Mouse (Mus musculus): ENCODE measurements around the gene Gak.
A peak's percentile ranks its signal among the peaks of the same experiment; 100 is the strongest.

Gene Gak

DNA sequence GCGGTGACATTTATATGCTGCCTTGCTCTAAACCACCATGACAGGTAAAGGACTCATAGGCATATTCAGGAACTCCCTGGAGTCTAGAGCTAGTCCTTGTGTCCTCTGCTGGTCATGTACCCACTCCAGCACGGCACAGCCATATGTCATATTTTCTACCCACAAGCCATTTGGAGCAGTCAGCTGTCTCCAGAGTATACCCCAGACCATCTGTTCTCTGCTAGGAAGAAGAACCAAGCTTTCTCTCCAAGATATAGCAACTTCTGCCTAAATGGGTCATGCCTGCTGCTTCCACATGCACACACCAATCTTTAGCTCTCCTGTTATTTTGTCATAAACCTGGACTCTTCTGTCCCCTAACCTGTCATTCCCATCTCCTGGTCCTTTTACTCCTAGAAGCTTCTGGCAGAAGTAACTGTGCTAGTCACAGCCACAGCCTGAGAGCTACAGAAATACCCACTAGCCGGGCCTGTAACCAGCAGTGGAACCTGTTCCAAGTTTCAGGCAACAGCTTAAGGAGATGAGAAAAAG, 48.1 kb downstream of the Gak start:
- DNase-seq, result peak; percentile 73 to 75

DNA sequence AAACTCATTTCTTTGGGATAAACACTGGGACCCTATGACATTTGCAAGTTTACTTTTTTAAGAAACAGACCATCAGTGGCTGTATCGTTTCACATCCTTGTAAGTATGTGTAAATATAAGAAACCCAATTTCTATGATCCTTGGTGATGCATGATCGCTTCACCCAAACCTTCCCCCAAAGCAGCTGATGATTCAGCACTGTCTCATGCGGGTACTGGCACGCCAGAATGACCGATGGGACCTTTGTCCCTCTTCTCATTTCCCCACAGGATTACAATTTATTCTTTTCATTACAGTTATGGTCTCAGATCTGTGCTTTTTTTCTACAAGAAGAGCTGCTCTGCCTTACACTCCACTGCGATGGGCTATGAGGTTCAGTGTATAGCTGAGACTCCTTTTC, 56.5 kb downstream of the Gak start:
- DNase-seq, result no peak

DNA sequence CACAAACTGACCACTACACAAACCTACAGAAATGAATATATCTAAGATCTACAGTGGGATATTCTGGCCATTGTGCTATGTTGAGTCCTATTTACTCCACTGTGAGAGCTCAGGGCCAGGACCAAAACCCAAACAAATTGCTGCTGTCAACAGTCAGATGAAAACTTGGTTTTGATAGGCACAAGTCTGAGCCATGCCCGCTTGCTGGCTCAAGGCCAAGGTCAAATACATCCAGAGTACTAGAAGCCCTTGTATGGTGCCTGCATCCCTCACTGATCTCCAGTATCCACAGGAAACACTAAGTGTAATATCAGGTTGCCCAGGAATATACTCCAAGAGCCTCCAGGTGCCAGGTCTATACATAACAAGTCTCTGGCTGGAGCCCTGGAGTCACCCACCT, 58.6 kb downstream of the Gak start:
- no peak for DNase-seq

DNA sequence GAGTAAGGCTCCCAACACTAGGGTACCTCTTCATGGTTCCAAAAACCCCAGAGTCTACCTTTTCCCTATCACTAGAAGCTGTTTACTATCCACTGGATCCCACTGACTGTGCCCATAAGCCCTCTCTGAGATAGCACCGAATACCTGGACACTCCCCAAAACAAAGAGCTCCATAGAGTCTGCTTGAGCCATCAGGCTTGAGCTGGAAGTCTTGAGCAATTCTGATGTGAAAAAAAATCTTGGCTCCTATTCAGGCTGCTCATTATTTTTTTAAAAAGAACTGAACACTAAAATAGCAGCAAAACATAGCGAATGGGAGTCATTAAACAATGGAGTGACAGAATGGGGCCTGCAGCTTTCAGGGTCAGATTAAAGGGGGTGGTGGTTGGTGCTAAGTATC, 62.5 kb downstream of the Gak start:
- no peak for DNase-seq

DNA sequence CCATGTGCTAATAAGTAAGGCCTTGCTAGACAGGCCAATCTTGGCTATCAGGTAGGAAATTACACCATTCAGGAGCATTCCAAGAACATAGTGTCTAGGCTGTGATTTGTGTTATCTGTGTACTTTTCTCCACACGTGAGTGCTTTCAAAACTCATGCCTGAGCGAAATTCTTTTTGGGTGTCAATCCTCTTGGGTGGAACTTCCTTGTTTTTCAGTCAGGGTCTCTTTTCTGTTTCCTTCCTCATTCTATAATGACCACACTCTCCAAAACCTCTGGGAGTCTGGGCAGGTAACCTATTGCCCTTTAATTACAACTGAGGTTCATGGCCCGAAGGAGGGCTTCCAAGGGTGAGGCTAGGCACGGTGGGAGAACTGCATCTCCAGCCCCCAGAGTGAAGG, 63.0 kb downstream of the Gak start:
- no peak for DNase-seq

DNA sequence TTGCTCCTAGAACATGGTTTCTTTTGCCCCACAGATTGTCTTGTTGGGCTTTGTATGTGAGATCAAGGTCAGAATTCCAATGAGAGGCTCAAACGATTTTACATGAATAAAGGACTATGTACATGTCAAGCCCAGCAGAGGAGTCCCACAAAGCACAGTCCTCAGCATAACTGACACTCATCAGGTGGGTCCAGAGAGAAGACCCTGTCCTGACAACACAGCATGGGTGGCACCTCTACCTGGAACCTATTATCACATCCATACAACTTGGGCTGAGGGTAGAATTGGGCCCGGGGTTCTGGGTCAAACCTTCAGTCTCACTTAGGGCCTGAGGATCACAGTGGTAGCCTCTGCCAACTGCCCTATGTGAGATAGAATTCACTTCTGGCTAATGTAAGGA, 64.2 kb downstream of the Gak start:
- no peak for DNase-seq

DNA sequence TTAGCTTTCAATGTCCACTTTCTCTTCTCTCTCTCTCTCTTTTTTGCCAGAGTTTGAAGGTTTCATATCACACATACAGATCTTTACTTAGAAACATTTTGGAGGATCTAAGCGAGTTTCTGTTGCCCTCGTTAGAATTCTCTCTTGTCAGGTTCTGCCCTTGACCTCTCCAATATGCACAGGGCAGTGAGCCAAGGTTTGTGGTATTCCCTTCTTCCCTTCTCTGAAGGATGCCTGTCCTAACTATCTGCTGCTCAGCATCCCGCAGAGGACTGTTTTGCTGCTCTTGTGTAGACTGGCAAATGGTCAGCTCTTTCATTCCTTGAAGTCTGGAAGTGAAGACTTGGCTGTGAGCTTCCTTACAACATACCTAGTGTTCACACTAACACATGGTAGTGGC, 65.2 kb downstream of the Gak start:
- DNase-seq, result peak in 1 of 2 experiments; percentile 39

DNA sequence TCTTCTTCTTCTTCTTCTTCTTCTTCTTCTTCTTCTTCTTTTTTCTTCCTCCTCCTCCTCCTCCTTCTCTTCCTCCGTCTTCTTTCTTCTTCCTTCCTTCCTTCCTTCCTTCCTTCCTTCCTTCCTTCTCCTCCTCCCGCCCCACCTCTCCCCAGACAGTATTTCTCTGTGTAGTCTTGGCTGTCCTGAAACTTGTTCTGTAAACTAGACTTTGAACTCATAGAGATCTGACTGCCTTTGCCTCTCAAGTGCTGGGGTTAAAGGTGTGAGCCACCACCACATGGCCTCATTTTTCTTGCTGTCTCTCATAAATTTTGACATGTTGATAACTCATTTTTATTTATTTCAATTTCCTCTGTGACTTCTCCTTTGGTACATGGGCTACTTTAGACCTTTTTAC, 67.1 kb downstream of the Gak start:
- no peak for DNase-seq

DNA sequence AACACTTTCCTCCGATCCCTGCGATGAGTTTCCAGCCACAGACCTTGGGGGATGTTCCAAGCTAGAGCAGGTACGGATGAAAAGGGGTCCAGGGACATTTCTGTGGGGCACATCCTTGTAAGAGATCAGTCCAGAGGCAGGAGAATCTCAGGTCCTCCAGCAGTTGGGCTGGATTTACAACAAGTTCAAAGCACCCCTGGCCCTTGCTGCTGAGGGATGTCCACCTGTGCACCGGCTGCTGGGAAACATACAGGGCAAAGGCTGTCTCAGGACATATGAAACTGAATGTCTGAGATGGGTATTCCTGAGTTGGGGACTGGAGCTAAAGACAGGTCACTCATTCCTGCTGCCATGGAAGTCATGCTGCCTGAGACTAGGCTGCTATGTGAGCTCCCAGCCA, 72.6 kb downstream of the Gak start:
- no peak for DNase-seq

DNA sequence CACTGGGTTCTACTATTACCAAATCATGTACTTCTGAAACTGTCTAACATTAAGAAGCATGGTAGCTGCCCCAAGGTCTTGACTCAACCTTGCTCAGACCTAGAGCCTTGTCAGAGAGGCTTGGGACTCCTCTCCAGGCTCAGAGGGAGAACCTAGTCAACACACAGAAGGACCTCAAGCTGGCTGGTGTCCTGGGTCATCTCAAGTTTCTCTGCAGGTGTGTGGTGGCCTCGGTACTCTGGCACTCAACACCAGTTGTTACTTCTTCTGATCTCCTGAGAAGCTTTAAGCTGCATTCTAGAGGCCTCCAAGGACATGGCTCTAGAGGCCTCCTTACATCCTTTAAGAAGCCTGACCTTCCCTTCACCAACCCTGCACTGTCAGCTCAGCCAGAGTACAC, 75.5 kb downstream of the Gak start:
- DNase-seq, result no peak

DNA sequence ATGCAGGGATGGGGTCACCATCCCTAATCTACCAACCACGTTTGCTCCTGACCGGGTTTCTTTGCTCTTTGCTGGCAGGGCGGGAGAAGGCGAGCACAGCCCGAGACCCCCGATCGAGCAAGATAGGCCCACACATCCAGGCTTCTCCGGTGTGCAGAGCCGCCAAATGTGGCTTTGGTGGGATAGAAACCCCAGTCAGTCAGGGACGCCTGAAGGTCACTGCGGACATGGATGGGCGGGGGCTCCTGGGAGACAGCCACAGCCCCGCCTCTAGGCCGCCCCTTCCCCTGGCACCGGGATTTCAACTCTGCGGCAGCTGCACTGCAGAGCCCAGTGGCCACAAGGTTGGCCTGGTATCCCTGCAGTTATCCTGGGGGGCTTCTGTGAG, 79.4 kb downstream of the Gak start:
- DNase-seq, result peak; percentile 77 to 78

DNA sequence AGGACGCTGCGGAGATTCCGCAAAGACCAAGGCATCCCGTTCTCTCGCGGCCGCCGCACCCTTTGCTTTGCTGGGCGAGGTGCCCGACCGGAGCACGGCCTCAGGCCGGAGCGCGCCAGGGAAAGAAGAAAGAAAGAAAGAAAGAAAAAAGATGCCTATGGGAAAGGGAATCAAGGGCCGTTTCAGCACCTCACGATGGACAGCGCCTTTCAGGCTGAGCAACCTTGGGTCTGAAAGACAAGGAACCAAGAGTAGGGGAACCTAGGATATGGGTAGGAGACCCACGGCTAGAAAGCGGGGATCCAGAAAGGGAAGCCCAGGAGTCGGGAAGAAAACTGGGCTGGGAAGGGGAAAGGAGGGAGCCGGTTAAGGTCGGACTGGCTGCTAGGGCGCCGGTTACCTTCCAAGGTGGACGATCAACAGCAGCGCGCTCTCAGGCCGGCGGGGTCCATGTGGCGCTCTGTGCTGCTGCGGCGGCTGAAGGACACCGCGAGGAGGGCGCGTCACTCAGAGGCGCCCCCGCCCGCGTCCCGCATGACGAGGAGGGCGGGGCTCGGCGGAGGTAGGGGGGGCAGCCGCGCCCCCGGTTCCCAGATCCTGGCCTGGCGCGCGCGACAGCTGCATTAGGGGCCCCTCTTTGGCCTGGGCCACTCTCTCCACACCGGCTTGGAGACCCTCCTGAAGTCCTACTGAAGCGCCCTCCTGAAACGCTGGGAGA, 79.9 kb downstream of the Gak start, which contains the start of gene Cplx1:
TSS of gene Cplx1 (minus strand) at position 536 of the 718 bp plus-strand sequence.
- DNase-seq, result peak; percentile 90 to 92

DNA sequence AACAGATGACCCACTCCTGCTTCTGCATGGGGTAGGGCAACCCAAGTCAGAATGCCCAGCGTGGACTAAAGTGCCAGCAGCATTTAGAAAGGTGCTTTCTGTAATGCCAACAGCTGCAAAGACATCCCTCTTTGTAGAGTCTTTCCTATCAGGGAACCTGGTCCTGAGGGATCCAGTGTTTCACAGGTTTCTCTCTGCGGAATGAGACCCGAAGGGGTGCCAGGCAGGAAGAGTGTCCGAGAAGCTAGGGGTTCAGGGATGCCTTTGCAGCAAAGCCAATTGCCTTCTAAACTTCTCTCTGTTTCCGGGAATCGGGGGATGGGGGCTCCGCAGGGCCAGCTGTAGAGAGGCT, 80.4 kb downstream of the Gak start:
- no peak for DNase-seq

DNA sequence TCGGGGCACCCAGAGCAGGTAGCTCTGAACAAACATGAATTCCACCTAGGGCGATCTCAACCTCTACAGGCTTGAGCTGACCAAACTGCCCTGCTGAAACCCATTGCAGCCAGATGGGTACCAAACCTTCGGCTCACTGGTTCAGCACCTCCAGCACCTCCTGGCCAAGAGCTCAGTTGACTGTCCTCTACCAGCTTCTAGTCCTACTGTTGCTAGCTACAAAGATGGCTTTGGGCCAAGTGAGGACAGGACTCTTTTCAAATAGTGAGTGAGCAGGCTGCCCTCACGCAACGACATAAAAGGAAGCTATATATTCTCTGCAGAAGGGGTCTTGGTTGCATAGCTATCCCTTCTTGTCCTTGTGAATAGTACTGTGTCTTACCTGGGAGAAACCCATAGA, 81.9 kb downstream of the Gak start:
- DNase-seq, result peak in 1 of 2 experiments; percentile 38

DNA sequence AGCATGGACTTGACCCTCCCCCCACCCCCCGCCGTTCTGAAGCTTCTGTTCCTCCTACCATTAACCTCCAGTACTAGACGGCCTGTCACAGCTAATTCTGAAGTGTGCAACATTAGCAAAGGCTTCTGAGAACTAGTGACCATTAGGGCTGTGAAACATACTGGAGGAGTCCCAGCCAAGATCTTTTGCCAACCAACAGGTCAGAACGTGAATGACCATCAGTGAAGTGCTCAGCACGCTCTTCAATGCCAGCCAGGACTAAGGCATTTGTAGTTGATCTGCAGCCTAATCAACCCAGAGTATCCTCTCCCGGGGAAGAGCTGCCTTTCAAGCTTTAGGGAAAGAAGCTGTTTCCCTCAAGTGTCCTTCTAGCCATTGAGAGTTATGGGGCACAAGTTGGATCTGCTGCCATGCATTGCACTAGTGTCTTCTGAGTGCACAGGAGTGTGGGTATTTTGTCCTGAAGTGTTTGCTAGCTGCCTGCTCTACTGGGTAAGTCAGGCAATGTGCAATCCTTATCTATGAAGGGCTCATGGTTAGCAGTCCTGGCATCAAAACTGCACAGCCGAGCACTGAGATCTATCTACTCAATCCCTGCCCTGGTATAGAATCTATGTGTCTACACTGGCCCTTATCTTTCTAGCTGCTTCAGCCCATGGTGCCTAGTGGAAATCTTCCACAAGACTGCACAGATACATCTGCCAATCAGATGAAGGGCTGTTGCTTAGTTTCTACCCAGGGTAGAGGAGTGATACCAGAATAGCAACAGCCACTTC, 85.9 kb downstream of the Gak start:
- peak; percentile 52 to 59 for DNase-seq

DNA sequence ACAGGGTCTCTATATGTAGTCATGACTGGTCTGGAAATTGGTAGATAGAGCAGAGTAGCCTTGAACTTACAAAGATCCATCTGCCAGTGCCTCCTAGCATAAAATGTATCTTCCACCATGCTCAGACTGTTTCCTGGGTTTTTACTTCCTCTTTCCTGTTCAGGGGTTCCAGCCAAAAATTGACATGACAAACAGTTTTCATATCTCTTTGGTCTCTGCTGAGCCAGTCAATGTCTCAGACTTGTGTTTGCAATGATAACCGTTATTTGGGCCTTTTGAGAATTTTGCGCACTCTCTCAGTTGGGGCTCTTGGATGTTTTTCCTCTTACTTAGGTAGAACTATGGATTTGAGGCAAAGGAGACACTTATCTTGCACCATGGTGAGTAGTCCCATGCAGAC, 95.4 kb downstream of the Gak start:
- no peak for DNase-seq

DNA sequence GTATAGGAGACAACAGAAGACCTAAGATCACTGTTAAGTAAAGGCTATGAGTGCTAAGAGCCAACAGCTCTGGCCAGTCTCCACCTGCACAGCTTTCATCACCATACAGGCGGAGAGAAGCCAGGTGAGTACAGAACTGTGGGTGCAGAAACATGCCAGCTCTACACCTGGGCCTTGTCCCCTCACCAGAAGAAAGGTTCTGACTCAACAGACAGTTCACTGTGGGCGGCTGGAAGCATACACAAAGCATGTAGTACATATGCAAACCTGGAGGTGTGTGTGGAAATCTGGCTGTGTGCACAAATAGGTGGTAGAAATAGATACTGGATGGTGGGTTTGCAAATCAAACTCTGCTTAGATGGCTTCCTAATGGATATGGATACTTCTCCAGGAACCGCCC, 107.0 kb downstream of the Gak start:
- DNase-seq, result no peak

DNA sequence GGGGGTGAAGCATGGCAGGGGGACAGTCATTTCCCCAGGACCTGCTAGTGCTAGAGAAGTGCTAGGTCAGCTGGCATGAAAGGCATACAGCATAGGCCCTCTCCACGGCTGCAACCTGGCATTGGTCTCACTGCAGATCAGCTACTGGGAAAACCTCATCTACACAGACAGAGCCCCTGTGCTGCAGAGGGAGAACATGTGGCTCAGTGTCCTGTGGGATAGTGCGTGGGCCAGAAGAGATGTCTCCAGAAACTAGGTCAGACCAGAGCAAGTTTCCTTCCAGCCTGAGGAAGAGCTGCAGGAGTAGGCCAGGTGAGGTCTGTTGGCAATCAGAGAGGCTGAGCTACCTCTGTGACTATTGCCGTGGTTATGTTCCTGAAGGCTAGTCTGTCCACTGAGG, 107.7 kb downstream of the Gak start:
- DNase-seq, result no peak

DNA sequence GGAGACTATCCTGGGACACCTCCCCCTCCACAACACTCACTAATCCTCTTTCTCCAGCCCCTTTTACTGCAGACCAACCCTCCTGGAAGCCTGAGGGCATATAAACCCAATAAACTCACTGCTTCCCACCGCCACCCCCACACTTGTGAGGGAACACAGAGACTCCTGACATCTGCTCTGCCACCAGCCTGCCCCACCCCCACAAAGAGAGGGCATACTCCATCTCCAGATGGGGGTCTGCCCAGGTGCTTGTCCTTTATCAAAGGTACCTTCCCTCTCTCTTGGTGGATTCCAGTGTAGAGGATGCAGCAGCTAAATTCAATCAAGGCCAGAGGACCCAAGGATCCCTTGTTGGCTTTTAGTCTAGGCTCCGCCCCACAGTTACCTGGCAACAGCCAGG, 108.5 kb downstream of the Gak start:
- peak; percentile 42 to 60 for DNase-seq

DNA sequence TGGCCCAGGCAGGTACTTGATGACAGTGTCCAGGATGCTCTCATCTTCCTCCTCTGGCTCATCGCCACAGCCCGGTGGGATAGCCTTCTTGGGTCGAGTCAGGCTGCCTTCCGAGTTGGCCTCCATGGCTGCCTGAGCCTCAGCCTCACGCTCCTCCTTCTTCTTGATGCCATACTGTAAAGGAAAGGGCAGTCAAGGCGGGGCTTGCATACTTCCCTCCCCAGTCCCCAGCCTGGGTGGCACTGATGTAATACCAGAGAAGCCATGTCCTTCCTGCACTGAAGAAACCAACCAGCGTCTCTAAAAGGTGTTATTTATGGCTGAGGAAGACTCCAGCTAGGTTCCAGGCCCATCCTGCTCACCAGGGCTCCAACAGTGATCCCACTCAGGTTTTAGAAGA, 109.4 kb downstream of the Gak start:
- no peak for DNase-seq
